Mouse (Mus musculus) MEL (cell line): Measurements from ENCODE around the gene Trpt1.

ENCODE experiments used
- BHLHE40 ChIP-seq: IDR thresholded peaks from 2 replicates; pipeline ENCODE4 v1.6.1; 2012; ENCODE audit warnings: low read depth, mild to moderate bottlenecking, inconsistent platforms, low read length, improper control_type of control experiment, borderline replicate concordance
- CHD2 ChIP-seq: IDR thresholded peaks from 2 replicates; pipeline ENCODE4 v1.6.1; 2011; ENCODE audit warnings: low read length, improper control_type of control experiment
- CTCF ChIP-seq, 3 experiments: IDR thresholded peaks in 2 of 3; conservative IDR thresholded peaks in 1 of 3; 2 replicates each; pipeline ENCODE4 v1.5.1; 2011 to 2012; ENCODE audit warnings: low read length in 3 of 3, low read depth in 2 of 3, mild to moderate bottlenecking in 2 of 3, improper control_type of control experiment in 1 of 3, inconsistent platforms in 1 of 3, mixed read lengths in 1 of 3, moderate library complexity in 1 of 3; ENCODE audit not compliant: control insufficient read depth in 1 of 3, insufficient read depth in 1 of 3, poor library complexity in 1 of 3, severe bottlenecking in 1 of 3
- EP300 ChIP-seq, 2 experiments: IDR thresholded peaks; 2 replicates each; pipeline ENCODE4 v1.6.1; 2011; ENCODE audit warnings: improper control_type of control experiment in 2 of 2, low read length in 2 of 2, low read depth in 1 of 2, mild to moderate bottlenecking in 1 of 2
- MYB ChIP-seq: IDR thresholded peaks from 2 replicates; pipeline ENCODE4 v1.6.1; 2011; ENCODE audit warnings: mild to moderate bottlenecking, low read depth, low read length, improper control_type of control experiment
- POLR2A ChIP-seq, 2 experiments: IDR thresholded peaks; 2 replicates each; pipeline ENCODE4 v1.6.1; 2011 to 2012; ENCODE audit warnings: low read length in 2 of 2, mild to moderate bottlenecking in 2 of 2, control low read depth in 1 of 2, improper control_type of control experiment in 1 of 2, low read depth in 1 of 2, moderate library complexity in 1 of 2; ENCODE audit not compliant: control insufficient read depth in 1 of 2, insufficient read depth in 1 of 2, poor library complexity in 1 of 2
- USF1 ChIP-seq: IDR thresholded peaks from 2 replicates; pipeline ENCODE4 v1.6.1; 2014; ENCODE audit warnings: low read depth, mild to moderate bottlenecking, inconsistent platforms, low read length, improper control_type of control experiment, moderate library complexity

GRCm38 (mm10) chr19:7013984-7014383 lies 18.1 kb downstream of the Trpt1 start:
- TF ChIP-seq MYB = no peak
- TF ChIP-seq CTCF (IDR thresholded peaks at IDR 0.05 in 2 of 3, conservative IDR thresholded peaks at IDR 0.05 in 1 of 3; ENCODE audit: control insufficient read depth in 1 of 3, insufficient read depth in 1 of 3, low read depth in 2 of 3, low read length in 3 of 3, poor library complexity in 1 of 3, severe bottlenecking in 1 of 3) = no peak
- no peak for TF ChIP-seq BHLHE40
- no peak for TF ChIP-seq USF1
- TF ChIP-seq POLR2A (IDR thresholded peaks at IDR 0.05; ENCODE audit: control insufficient read depth in 1 of 2, insufficient read depth in 1 of 2, low read depth in 1 of 2, low read length in 2 of 2, poor library complexity in 1 of 2) = no peak
- TF ChIP-seq EP300 (IDR thresholded peaks at IDR 0.05; ENCODE audit: low read depth in 1 of 2, low read length in 2 of 2) = no peak
- no peak for TF ChIP-seq CHD2
